Mouse (Mus musculus) forebrain, embryonic 10.5 days (tissue): ENCODE measurements at regions not wholly inside any gene's neighbourhood (a gene's known extent, or its start where the extent isn't known, plus 50 kb on each side); places are given as distances from the start of the nearest gene placed in this dataset.

Experiments used
- DNase-seq: peaks from one replicate; pipeline ENCODE4 v3.0.0-alpha.2; 2017; ENCODE audit warnings: low spot score; ENCODE audit errors: extremely low spot score
- H3K27ac ChIP-seq: fragments of 300-500 bp; sonication (generic); 2 replicates; pipeline ENCODE4 v1.5.1; 2016; ENCODE audit warnings: mild to moderate bottlenecking
- H3K27me3 ChIP-seq: fragments of 300-500 bp; sonication (generic); 2 replicates; pipeline ENCODE4 v1.6.1; 2016; ENCODE audit warnings: mild to moderate bottlenecking; ENCODE audit not compliant: poor library complexity, severe bottlenecking
- H3K36me3 ChIP-seq: fragments of 300-500 bp; sonication (generic); replicated peaks from 2 replicates; pipeline ENCODE4 v1.6.1; 2016; ENCODE audit warnings: mild to moderate bottlenecking, moderate library complexity
- H3K4me1 ChIP-seq: fragments of 300-500 bp; sonication (generic); 2 replicates; pipeline ENCODE4 v1.6.1; 2016
- H3K4me3 ChIP-seq: fragments of 300-500 bp; sonication (generic); 2 replicates; pipeline ENCODE4 v1.5.1; 2016; ENCODE audit warnings: mild to moderate bottlenecking, moderate library complexity
- H3K9me3 ChIP-seq: fragments of 300-500 bp; sonication (generic); 2 replicates; pipeline ENCODE4 v1.6.1; 2016; ENCODE audit warnings: mild to moderate bottlenecking, moderate library complexity
- WGBS: fragments of 180-500 bp; shearing (Covaris S2); methylation state at CpG from one replicate; pipeline ENCODE4 v1.1.7; 2016; 5-methylcytosine and 5-hydroxymethylcytosine counted together

DNA sequence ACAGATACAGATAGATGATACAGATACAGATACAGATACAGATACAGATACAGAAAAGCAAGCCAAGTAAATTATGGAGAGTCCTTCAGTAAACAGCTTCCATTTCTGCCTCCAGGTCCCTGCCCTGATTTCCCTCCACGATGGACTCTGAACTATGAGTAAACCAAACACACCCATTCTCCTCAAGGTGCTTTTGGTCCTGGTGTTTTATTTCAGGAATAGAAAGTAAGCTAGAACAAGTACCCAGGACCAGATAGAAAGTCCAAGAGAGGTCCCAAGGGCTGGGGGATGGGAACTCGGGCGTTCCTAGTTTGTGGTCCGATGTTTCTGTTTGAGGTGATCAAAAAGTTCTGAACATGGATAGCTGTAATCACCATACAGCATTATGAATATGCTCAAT, 69.5 kb upstream of the Gm9887 start:
- H3K9me3 ChIP-seq, result no peaks in the 10 kb centered on the region
- 87% methylated on average over 4 of the region's 4 CpGs for WGBS
- H3K4me1 ChIP-seq, result peaks cover 38% of the 10 kb centered on the region
- no peak overlapping the region for H3K4me3 ChIP-seq
- DNase-seq, result no peak
- H3K27me3 ChIP-seq, result no peaks in the 10 kb centered on the region
- H3K36me3 ChIP-seq, result no peaks in the 10 kb centered on the region
- H3K27ac ChIP-seq, result no peak overlapping the region

DNA sequence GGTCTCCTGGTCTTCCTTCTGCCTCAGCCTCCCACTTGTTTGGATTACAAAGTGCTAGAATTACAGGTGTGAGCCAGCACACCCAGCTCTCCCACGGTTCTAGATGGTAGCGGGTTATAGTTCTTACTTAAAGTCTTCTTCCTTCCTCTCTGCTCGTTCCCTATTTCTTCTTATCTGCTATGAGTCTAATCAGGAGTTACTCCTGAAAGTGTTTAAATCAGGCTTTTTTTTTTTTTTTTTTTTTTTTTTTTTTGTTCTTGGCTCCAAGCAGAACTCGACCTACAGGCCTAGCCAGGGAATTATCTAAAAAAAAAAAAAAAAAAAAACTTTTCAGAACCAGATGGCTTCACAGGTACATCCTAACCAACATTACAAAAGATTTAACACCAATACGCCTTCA, 66.0 kb upstream of the Gm9887 start:
- Histone ChIP-seq H3K9me3 (peaks cover 5% of the 10 kb centered on the region), H3K4me3 (no peak overlapping the region), H3K36me3 (0 out of 2 replicates have a peak, but pooled peaks cover 3% of the 10 kb centered on the region), H3K27ac (peak overlapping the region; percentile 83), H3K27me3 (no peaks in the 10 kb centered on the region), H3K4me1 (peaks cover 30% of the 10 kb centered on the region)
- no peak for DNase-seq
- WGBS, result 82% methylated on average over 5 of the region's 5 CpGs

DNA sequence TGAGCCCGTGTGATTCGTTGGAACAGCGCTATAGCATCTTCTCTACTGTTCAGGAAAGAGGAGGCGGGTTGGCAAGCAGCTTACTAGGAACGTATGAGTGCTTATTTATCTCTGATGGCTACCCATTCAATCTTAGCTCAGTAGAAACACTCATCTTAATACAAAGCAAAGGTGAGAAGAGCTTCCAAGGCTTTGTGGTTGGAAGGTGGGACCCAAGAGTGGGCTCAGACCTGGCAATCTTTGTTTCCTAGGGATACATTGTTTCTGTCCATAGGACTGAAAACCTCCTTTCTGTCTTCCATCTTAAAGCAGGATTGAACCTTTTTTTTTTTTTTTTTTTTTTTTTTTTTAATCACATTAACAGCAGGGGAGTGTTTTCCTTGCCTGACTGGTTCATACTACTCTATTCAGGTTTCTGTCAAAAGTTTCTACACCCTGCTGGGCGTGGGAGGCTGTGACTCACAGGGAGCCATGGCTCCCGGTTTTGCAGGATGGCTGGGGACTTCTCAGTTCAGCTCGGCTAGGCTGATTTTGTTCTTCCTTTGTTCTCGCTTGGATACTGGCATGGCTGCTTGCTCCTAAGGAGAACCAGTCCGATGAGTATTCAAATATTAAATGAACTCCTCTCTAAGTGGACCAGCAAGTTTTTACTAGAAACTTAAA, 64.7 kb upstream of the Gm9887 start:
- H3K36me3 ChIP-seq, result 0 out of 2 replicates have a peak, but pooled peaks cover 3% of the 10 kb centered on the region
- H3K9me3 ChIP-seq, result peaks cover 7% of the 10 kb centered on the region
- H3K27me3 ChIP-seq, result no peaks in the 10 kb centered on the region
- H3K4me1 ChIP-seq, result peaks cover 24% of the 10 kb centered on the region
- WGBS, result 21% methylated on average over 10 of the region's 10 CpGs
- peak; percentile 77 for DNase-seq
- H3K27ac ChIP-seq, result peak overlapping the region; percentile 83
- H3K4me3 ChIP-seq, result no peak overlapping the region

GRCm38 (mm10) chr12:69434315-69434714, 62.1 kb upstream of the Gm9887 start:
- Histone ChIP-seq H3K27me3 (no peaks in the 10 kb centered on the region), H3K4me3 (no peak overlapping the region), H3K4me1 (peaks cover 26% of the 10 kb centered on the region), H3K27ac (no peak overlapping the region), H3K9me3 (peaks cover 7% of the 10 kb centered on the region), H3K36me3 (0 out of 2 replicates have a peak, but pooled peaks cover 3% of the 10 kb centered on the region)
- no peak for DNase-seq
- 81% methylated on average over 4 of the region's 4 CpGs for WGBS

- Histone ChIP-seq H3K27ac (peak overlapping the region; percentile 72; the same call in 1 of the 2 replicates), H3K4me1 (peaks cover 28% of the 10 kb centered on the region), H3K36me3 (0 out of 2 replicates have a peak, but pooled peaks cover 3% of the 10 kb centered on the region), H3K27me3 (no peaks in the 10 kb centered on the region), H3K9me3 (peaks cover 7% of the 10 kb centered on the region), H3K4me3 (no peak overlapping the region)
- no peak for DNase-seq
- WGBS, result 74% methylated on average over 7 of the region's 7 CpGs
These were observed 59.8 kb upstream of the Gm9887 start for GRCm38 (mm10) chr12:69432086-69432485.

DNA sequence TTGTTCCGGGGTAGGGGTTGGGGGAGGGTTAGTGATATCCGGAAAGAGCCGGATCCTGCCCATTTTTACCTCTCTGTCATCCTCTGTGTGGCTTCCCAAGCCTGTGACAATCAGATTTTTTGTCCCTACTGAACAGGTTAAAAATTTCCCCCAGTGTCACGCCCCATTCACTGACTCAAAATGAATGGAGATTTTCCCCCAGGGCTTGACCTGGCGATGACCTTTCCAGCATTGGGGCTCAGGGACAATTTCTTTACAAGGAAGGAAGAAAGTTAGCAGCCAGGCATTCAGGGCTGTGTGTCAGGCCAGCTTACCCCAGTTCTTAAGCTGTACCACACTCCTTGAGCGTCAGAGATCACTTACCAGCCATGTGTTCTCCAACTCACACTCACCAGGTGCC, 55.9 kb upstream of the Gm9887 start:
- no peak for DNase-seq
- Histone ChIP-seq H3K4me3 (no peak overlapping the region), H3K4me1 (peaks cover 35% of the 10 kb centered on the region), H3K27ac (peak overlapping the region; percentile 51; the same call in 1 of the 2 replicates), H3K27me3 (no peaks in the 10 kb centered on the region), H3K36me3 (peaks cover 1% of the 10 kb centered on the region; the same call in 1 of the 2 replicates), H3K9me3 (peaks cover 3% of the 10 kb centered on the region)
- 23% methylated on average over 6 of the region's 6 CpGs for WGBS

- Histone ChIP-seq H3K27ac (no peak overlapping the region), H3K9me3 (peaks cover 18% of the 10 kb centered on the region), H3K27me3 (no peaks in the 10 kb centered on the region), H3K4me3 (no peak overlapping the region), H3K4me1 (peaks cover 32% of the 10 kb centered on the region), H3K36me3 (peaks cover 3% of the 10 kb centered on the region; the same call in 1 of the 2 replicates)
- WGBS, result 86% methylated on average over 3 of the region's 3 CpGs
- no peak for DNase-seq
These were observed 53.4 kb upstream of the Gm9887 start for GRCm38 (mm10) chr12:69425610-69426009.

DNA sequence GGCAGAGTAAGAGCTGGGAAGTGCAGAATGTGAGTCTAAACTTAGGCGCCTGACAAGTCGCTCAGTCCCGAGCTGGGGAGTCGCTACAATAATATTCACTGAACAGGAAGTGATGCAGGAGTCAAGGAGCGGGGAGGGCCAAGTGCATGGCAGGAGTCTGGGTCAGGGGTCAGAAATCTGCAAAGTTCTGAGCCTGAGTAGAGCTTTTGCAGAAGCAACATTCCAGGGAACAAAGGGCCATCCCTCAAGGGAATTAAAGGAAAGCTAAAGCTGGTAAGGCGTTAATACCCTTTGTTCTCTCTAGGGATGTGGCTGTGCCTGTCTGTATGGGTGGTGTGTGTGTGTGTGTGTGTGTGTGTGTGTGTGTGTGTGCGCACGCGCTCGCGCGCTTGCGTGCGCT, 52.7 kb upstream of the Gm9887 start:
- H3K4me3 ChIP-seq, result no peak overlapping the region
- H3K27me3 ChIP-seq, result no peaks in the 10 kb centered on the region
- peaks cover 35% of the 10 kb centered on the region for H3K4me1 ChIP-seq
- DNase-seq, result peak; percentile 32
- peaks cover 3% of the 10 kb centered on the region; the same call in 1 of the 2 replicates for H3K36me3 ChIP-seq
- WGBS, result 51% methylated on average over 14 of the region's 14 CpGs
- peaks cover 18% of the 10 kb centered on the region for H3K9me3 ChIP-seq
- peak overlapping the region; percentile 77 for H3K27ac ChIP-seq
